Mouse (Mus musculus): ENCODE results near the gene Ddx28. TPM values are rescaled to one million over a fixed set of nuclear protein-coding genes. Genes with fewer than 3 reads are reported as not detected.
"Not testable (repeated sequence)": the region's sequence is repeated elsewhere in the genome, so short reads cannot be mapped to it uniquely, and the experiment has no call there.

The Ddx28 gene
- polyA plus RNA-seq, 2 experiments = 6.6 to 9.1 TPM

DNA sequence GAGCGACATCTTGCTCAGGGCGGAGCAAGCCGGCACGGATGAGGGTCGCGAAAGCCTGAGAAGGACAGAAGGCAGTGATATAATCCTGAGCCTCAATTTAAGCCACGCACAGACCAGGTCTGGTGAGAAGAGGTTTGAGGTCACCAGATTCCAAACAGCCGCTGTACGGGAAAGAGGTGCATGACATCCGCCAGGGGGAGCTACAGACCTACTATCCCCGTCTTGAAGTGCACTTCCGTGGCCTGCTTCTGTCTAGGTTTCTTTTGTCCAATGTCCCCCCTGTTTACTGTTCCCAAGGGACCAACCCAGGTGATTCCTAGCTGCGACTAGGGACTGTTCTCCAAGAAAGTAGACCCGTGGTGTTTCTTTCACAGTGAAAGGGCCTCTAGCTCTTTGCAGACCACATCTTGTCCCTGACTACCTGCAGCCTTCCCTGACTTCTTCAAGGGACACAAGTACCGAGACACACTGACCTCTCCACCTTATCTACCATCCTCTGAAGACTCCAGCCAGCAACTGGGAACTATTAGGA lies 20.8 kb downstream of the Ddx28 start, which contains the start of gene Dus2:
Gene Dus2, plus strand, starts transcription at position 482 of the 532 bp plus-strand sequence.
- TF ChIP-seq EP300 (IDR thresholded peaks at IDR 0.05; ENCODE audit: low read depth) (no peak), CTCF (IDR thresholded peaks at IDR 0.05; ENCODE audit: low read depth) (peak; percentile 96)
- no peaks in the 10 kb centered on the region for H3K36me3 ChIP-seq (replicated peaks; ENCODE audit: control insufficient read depth, insufficient read depth, low read depth)
- peak; percentile 66; the same call in 1 of the 2 replicates for ATAC-seq (ENCODE audit: insufficient read depth)
- H3K9ac ChIP-seq (replicated peaks) = no peak within 1 kb of the TSS; the same call in 1 of the 2 replicates
- H3K4me1 ChIP-seq (replicated peaks; ENCODE audit: control insufficient read depth in 2 of 2, insufficient read depth in 2 of 2, low read length in 1 of 2) = peaks cover 0 to 3% of the 10 kb centered on the region in 2 experiments; a peak in 1 of 4 replicates
- no peak within 1 kb of the TSS for H3K4me2 ChIP-seq (ENCODE audit: low read depth)
- WGBS (ENCODE audit: insufficient replicate concordance) = 8% methylated on average over 15 of the region's 15 CpGs
- DNase-seq (ENCODE audit: low read depth in 3 of 3, low spot score in 3 of 3) = peak; percentile 62 to 69 (median 68)
- no peaks in the 10 kb centered on the region for H3K9me3 ChIP-seq (ENCODE audit: control insufficient read depth, low read length)
- H3K27me3 ChIP-seq (ENCODE audit: control insufficient read depth, insufficient read depth, low read length) = no peaks in the 10 kb centered on the region; the same call in 1 of the 2 replicates
- H3K4me3 ChIP-seq (ENCODE audit: insufficient read depth in 1 of 2, low read depth in 2 of 2, low read length in 2 of 2) = no peak within 1 kb of the TSS
- no peak within 1 kb of the TSS for H3K27ac ChIP-seq

DNA sequence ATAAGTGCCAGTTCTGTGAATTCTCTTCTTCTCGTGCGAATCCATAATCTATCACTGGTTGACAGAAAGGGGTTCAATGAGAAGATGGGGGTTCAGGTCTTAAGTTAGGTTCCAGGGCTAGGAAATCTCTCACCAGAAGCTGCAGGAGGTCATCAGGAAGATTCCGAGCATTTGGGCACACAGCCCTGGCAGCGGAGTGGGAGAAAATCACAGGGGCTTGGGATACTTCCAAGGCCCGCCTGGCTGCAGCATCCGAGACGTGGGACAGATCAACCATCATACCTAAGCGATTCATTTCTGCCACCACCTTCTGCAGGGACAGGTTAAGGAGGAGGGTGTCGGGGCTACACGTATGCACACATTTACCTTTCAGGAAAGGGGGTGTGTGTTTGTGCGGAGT lies 23.1 kb downstream of the Ddx28 start:
- ATAC-seq (ENCODE audit: insufficient read depth) (no peak), DNase-seq (ENCODE audit: low read depth in 3 of 3, low spot score in 3 of 3) (no peak)
- peaks cover 0 to 3% of the 10 kb centered on the region in 2 experiments; a peak in 1 of 4 replicates for H3K4me1 ChIP-seq (replicated peaks; ENCODE audit: control insufficient read depth in 2 of 2, insufficient read depth in 2 of 2, low read length in 1 of 2)
- H3K36me3 ChIP-seq (replicated peaks; ENCODE audit: control insufficient read depth, insufficient read depth, low read depth) = no peaks in the 10 kb centered on the region
- H3K4me3 ChIP-seq (ENCODE audit: insufficient read depth in 1 of 2, low read depth in 2 of 2, low read length in 2 of 2) = no peak overlapping the region
- no peaks in the 10 kb centered on the region; the same call in 1 of the 2 replicates for H3K27me3 ChIP-seq (ENCODE audit: control insufficient read depth, insufficient read depth, low read length)
- no peak overlapping the region for H3K27ac ChIP-seq
- no peaks in the 10 kb centered on the region for H3K9me3 ChIP-seq (ENCODE audit: control insufficient read depth, low read length)
- no peak overlapping the region for H3K9ac ChIP-seq (replicated peaks)
- TF ChIP-seq CTCF (IDR thresholded peaks at IDR 0.05; ENCODE audit: low read depth) (no peak), EP300 (IDR thresholded peaks at IDR 0.05; ENCODE audit: low read depth) (no peak)
- WGBS (ENCODE audit: insufficient replicate concordance) = 70% methylated on average over 11 of the region's 11 CpGs
- H3K4me2 ChIP-seq (ENCODE audit: low read depth) = no peak overlapping the region

DNA sequence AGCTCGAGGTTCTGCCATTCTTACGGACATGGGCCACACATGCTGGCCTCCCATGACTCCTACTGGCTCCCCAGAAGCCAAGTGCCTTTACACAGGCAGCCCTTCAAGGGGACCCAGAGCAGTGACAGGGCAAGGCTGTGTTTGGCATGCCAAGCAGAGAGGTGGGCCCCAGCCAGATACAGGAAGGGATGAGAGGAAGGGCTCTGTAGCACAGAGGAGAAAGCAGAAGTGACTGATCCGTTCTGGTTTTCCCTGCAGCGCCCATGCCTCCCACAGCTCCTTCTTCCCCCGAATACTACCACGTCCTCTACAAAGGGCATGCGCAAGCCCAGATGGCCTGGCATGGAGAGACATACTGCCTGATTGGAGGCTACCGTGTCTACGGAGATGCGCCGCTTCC lies 28.3 kb downstream of the Ddx28 start:
- H3K4me3 ChIP-seq (ENCODE audit: insufficient read depth in 1 of 2, low read depth in 2 of 2, low read length in 2 of 2); H3K4me1 ChIP-seq (replicated peaks; ENCODE audit: control insufficient read depth in 2 of 2, insufficient read depth in 2 of 2, low read length in 1 of 2); H3K36me3 ChIP-seq (replicated peaks; ENCODE audit: control insufficient read depth, insufficient read depth, low read depth); H3K27me3 ChIP-seq (ENCODE audit: control insufficient read depth, insufficient read depth, low read length); H3K9ac ChIP-seq (replicated peaks); ATAC-seq (ENCODE audit: insufficient read depth); H3K4me2 ChIP-seq (ENCODE audit: low read depth); H3K27ac ChIP-seq; H3K9me3 ChIP-seq (ENCODE audit: control insufficient read depth, low read length); DNase-seq (ENCODE audit: low read depth in 3 of 3, low spot score in 3 of 3): not testable (repeated sequence)
- 57% methylated on average over 9 of the region's 11 CpGs for WGBS (ENCODE audit: insufficient replicate concordance)

DNA sequence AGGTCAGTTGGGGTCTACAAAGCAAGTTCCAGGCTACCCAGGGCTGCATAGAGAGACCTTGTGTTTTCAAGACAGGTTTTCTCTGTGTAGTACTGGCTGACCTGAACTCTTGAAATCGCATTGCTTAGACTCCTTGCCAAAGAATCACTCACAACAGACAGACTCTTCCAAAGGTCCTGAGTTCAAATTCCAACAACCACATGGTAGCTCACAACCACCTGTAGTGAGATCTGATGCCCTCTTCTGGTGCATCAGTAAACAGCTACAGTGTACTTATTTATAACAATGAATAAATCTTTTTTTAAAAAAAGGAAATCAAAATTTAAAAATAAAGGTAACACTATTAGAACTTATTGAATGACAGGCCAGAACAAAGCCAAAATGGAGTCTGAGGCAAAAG lies 30.5 kb downstream of the Ddx28 start:
- Histone ChIP-seq H3K9ac (replicated peaks) (no peak overlapping the region), H3K27me3 (ENCODE audit: control insufficient read depth, insufficient read depth, low read length) (no peaks in the 10 kb centered on the region), H3K4me2 (ENCODE audit: low read depth) (no peak overlapping the region), H3K4me3 (ENCODE audit: insufficient read depth in 1 of 2, low read depth in 2 of 2, low read length in 2 of 2) (no peak overlapping the region), H3K4me1 (replicated peaks; ENCODE audit: control insufficient read depth in 2 of 2, insufficient read depth in 2 of 2, low read length in 1 of 2) (0 out of 4 replicates have a peak, but pooled peaks cover 0 to 2% of the 10 kb centered on the region in 2 experiments), H3K27ac (no peak overlapping the region), H3K9me3 (ENCODE audit: control insufficient read depth, low read length) (no peaks in the 10 kb centered on the region), H3K36me3 (replicated peaks; ENCODE audit: control insufficient read depth, insufficient read depth, low read depth) (no peaks in the 10 kb centered on the region)
- 68% methylated on average over 1 of the region's 1 CpGs for WGBS (ENCODE audit: insufficient replicate concordance)
- TF ChIP-seq EP300 (IDR thresholded peaks at IDR 0.05; ENCODE audit: low read depth) (no peak), CTCF (IDR thresholded peaks at IDR 0.05; ENCODE audit: low read depth) (peak; percentile 12; the same call in 1 of the 2 replicates)
- DNase-seq (ENCODE audit: low read depth in 3 of 3, low spot score in 3 of 3) (no peak), ATAC-seq (ENCODE audit: insufficient read depth) (no peak)

DNA sequence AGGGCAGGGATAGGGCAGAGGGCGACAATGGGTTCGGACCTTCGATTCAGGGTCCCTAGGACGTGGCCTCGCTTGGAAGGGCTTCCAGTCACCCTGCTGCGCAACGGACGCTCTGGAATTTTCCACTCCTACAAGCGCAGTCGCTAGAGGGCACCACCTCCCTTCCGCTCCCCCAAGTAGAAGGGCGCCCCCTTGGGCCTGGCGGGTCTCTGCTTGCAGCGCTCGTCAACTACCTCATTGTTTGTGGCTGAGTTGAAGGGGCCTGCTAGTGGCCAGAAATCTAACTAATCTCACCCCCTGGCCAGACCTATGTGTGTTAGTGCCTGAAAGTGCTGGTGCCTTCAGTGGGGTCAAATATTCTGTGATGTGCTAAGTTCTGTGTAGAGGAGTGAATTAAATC lies 32.4 kb downstream of the Ddx28 start, which contains the start of gene Dpep3:
Gene Dpep3, minus strand, starts transcription at position 105 of the 400 bp plus-strand sequence.
- Histone ChIP-seq H3K9ac (replicated peaks) (no peak within 1 kb of the TSS), H3K9me3 (ENCODE audit: control insufficient read depth, low read length) (no peaks in the 10 kb centered on the region), H3K36me3 (replicated peaks; ENCODE audit: control insufficient read depth, insufficient read depth, low read depth) (no peaks in the 10 kb centered on the region), H3K4me2 (ENCODE audit: low read depth) (no peak within 1 kb of the TSS), H3K27me3 (ENCODE audit: control insufficient read depth, insufficient read depth, low read length) (no peaks in the 10 kb centered on the region), H3K4me1 (replicated peaks; ENCODE audit: control insufficient read depth in 2 of 2, insufficient read depth in 2 of 2, low read length in 1 of 2) (0 out of 4 replicates have a peak, but pooled peaks cover 0 to 2% of the 10 kb centered on the region in 2 experiments), H3K4me3 (ENCODE audit: insufficient read depth in 1 of 2, low read depth in 2 of 2, low read length in 2 of 2) (no peak within 1 kb of the TSS), H3K27ac (no peak within 1 kb of the TSS)
- DNase-seq (ENCODE audit: low read depth in 3 of 3, low spot score in 3 of 3) (no peak), ATAC-seq (ENCODE audit: insufficient read depth) (no peak)
- TF ChIP-seq EP300 (IDR thresholded peaks at IDR 0.05; ENCODE audit: low read depth) (no peak), CTCF (IDR thresholded peaks at IDR 0.05; ENCODE audit: low read depth) (peak; percentile 45)
- 89% methylated on average over 15 of the region's 15 CpGs for WGBS (ENCODE audit: insufficient replicate concordance)

Measured in liver, embryonic 14.5 days (tissue).